Mouse (Mus musculus) hindbrain, embryonic 11.5 days (tissue): ENCODE data around the gene C3. TPM values are rescaled to one million over a fixed set of nuclear protein-coding genes. Genes with fewer than 3 reads are reported as not detected.

Experiments used
- ATAC-seq: fragments of 200-750 bp; cut with Nextera tagmentation; 2 replicates; pipeline ENCODE4 v1.8.0; 2017; ENCODE audit warnings: mild to moderate bottlenecking, moderate TSS enrichment, moderate library complexity; ENCODE audit not compliant: low FRiP score
- DNase-seq: peaks from one replicate; pipeline ENCODE4 v3.0.0-alpha.2; 2015; ENCODE audit warnings: low spot score
- H3K27ac ChIP-seq: fragments of 300-500 bp; sonication (generic); 2 replicates; pipeline ENCODE4 v1.5.1; 2014; ENCODE audit warnings: mild to moderate bottlenecking, low read depth, low read length
- H3K27me3 ChIP-seq: fragments of 300-500 bp; sonication (generic); 2 replicates; pipeline ENCODE4 v1.6.1; 2014; ENCODE audit warnings: mild to moderate bottlenecking, low read length, moderate library complexity, mixed read lengths; ENCODE audit not compliant: control insufficient read depth, insufficient read depth
- H3K36me3 ChIP-seq: fragments of 300-500 bp; sonication (generic); 2 replicates; pipeline ENCODE4 v1.6.1; 2014; ENCODE audit warnings: mild to moderate bottlenecking, low read length, moderate library complexity, mixed read lengths; ENCODE audit not compliant: control insufficient read depth, insufficient read depth
- H3K4me1 ChIP-seq: fragments of 300-500 bp; sonication (generic); replicated peaks from 2 replicates; pipeline ENCODE4 v1.6.1; 2014; ENCODE audit warnings: low read length, mixed read lengths; ENCODE audit not compliant: control insufficient read depth, insufficient read depth
- H3K4me2 ChIP-seq: fragments of 300-500 bp; sonication (generic); replicated peaks from 2 replicates; pipeline ENCODE4 v1.6.1; 2014; ENCODE audit warnings: mild to moderate bottlenecking, low read depth, low read length
- H3K4me3 ChIP-seq: fragments of 300-500 bp; sonication (generic); 2 replicates; pipeline ENCODE4 v1.5.1; 2014; ENCODE audit warnings: low read depth, low read length
- H3K9ac ChIP-seq: fragments of 300-500 bp; sonication (generic); 2 replicates; pipeline ENCODE4 v1.6.1; 2014; ENCODE audit warnings: low read depth, low read length
- H3K9me3 ChIP-seq: fragments of 300-500 bp; sonication (generic); 2 replicates; pipeline ENCODE4 v1.6.1; 2016; ENCODE audit warnings: low read length; ENCODE audit not compliant: control insufficient read depth
- WGBS: fragments of 180-500 bp; shearing (Covaris S2); extraction: QIAGEN DNeasy Blood & Tissue Kit; methylation state at CpG from one replicate; pipeline ENCODE4 v1.1.7; 2014; 5-methylcytosine and 5-hydroxymethylcytosine counted together
- polyA plus RNA-seq: library from polyadenylated mRNA; unstranded; fragments of >200 nt; fragmentation: Nextera tagmentation; extraction: Ambion mirVana; gene quantifications from 2 replicates; pipeline ENCODE4 v1.2.1, GENCODE M21; 2014

C3 gene
- polyA plus RNA-seq, 1 experiment from 2014 or later, result 0.36 TPM

GRCm38 (mm10) chr17:57219167-57219883 is 8.6 kb downstream of the C3 start:
- Histone ChIP-seq H3K9ac (no peak overlapping the region), H3K4me2 (no peak overlapping the region), H3K9me3 (no peaks in the 10 kb centered on the region), H3K4me1 (no peaks in the 10 kb centered on the region), H3K27ac (no peak overlapping the region), H3K4me3 (no peak overlapping the region), H3K27me3 (no peaks in the 10 kb centered on the region), H3K36me3 (no peaks in the 10 kb centered on the region)
- WGBS, result 30% methylated on average over 11 of the region's 11 CpGs
- peak; percentile 80 for DNase-seq
- ATAC-seq, result peak; percentile 15; the same call in 1 of the 2 replicates

GRCm38 (mm10) chr17:57218335-57218900 is 9.5 kb downstream of the C3 start:
- Histone ChIP-seq H3K9me3 (no peaks in the 10 kb centered on the region), H3K27me3 (no peaks in the 10 kb centered on the region), H3K4me1 (no peaks in the 10 kb centered on the region), H3K27ac (no peak overlapping the region), H3K4me2 (no peak overlapping the region), H3K9ac (no peak overlapping the region), H3K4me3 (no peak overlapping the region), H3K36me3 (no peaks in the 10 kb centered on the region)
- ATAC-seq, result no peak
- no peak for DNase-seq
- 77% methylated on average over 12 of the region's 12 CpGs for WGBS

GRCm38 (mm10) chr17:57214676-57215387 is 13.1 kb downstream of the C3 start:
- no peaks in the 10 kb centered on the region for H3K4me1 ChIP-seq
- no peak overlapping the region for H3K4me2 ChIP-seq
- H3K4me3 ChIP-seq, result no peak overlapping the region
- peak; percentile 75 for ATAC-seq
- H3K9me3 ChIP-seq, result no peaks in the 10 kb centered on the region
- peak; percentile 54 for DNase-seq
- no peaks in the 10 kb centered on the region for H3K36me3 ChIP-seq
- no peaks in the 10 kb centered on the region for H3K27me3 ChIP-seq
- H3K27ac ChIP-seq, result no peak overlapping the region
- WGBS, result 50% methylated on average over 13 of the region's 13 CpGs
- H3K9ac ChIP-seq, result no peak overlapping the region

- 66% methylated on average over 9 of the region's 9 CpGs for WGBS
These were observed 16.4 kb downstream of the C3 start for GRCm38 (mm10) chr17:57211501-57211900.

GRCm38 (mm10) chr17:57209330-57209729 is 18.6 kb downstream of the C3 start:
- ATAC-seq (no peak), DNase-seq (no peak)
- Histone ChIP-seq H3K27me3 (no peaks in the 10 kb centered on the region), H3K4me2 (no peak overlapping the region), H3K36me3 (no peaks in the 10 kb centered on the region), H3K9me3 (no peaks in the 10 kb centered on the region), H3K4me3 (no peak overlapping the region), H3K4me1 (no peaks in the 10 kb centered on the region), H3K9ac (no peak overlapping the region), H3K27ac (no peak overlapping the region)
- 91% methylated on average over 4 of the region's 4 CpGs for WGBS

More at GRCm38 (mm10) chr17:57211501-57211900, 16.4 kb downstream of the C3 start:
- no peaks in the 10 kb centered on the region for H3K9me3 ChIP-seq
- H3K4me3 ChIP-seq, result no peak overlapping the region
- H3K27ac ChIP-seq, result no peak overlapping the region
- H3K4me2 ChIP-seq, result no peak overlapping the region
- no peak overlapping the region for H3K9ac ChIP-seq
- ATAC-seq (no peak), DNase-seq (no peak)
- H3K4me1 ChIP-seq, result no peaks in the 10 kb centered on the region
- H3K27me3 ChIP-seq, result no peaks in the 10 kb centered on the region
- H3K36me3 ChIP-seq, result no peaks in the 10 kb centered on the region

GRCm38 (mm10) chr17:57207938-57208337 is 20.0 kb downstream of the C3 start:
- Histone ChIP-seq H3K27ac (no peak overlapping the region), H3K36me3 (no peaks in the 10 kb centered on the region), H3K4me3 (no peak overlapping the region), H3K4me1 (no peaks in the 10 kb centered on the region), H3K27me3 (no peaks in the 10 kb centered on the region), H3K4me2 (no peak overlapping the region), H3K9me3 (no peaks in the 10 kb centered on the region), H3K9ac (no peak overlapping the region)
- WGBS, result 95% methylated on average over 3 of the region's 3 CpGs
- DNase-seq (no peak), ATAC-seq (no peak)

- Histone ChIP-seq H3K9ac (no peak overlapping the region), H3K4me3 (no peak overlapping the region), H3K9me3 (no peaks in the 10 kb centered on the region), H3K4me2 (no peak overlapping the region), H3K36me3 (no peaks in the 10 kb centered on the region), H3K4me1 (no peaks in the 10 kb centered on the region), H3K27ac (no peak overlapping the region), H3K27me3 (no peaks in the 10 kb centered on the region)
- no peak for DNase-seq
- ATAC-seq, result no peak
- WGBS, result 86% methylated on average over 10 of the region's 10 CpGs
These were observed 25.9 kb downstream of the C3 start for GRCm38 (mm10) chr17:57201841-57202724.

GRCm38 (mm10) chr17:57198252-57198651 is 29.7 kb downstream of the C3 start:
- 85% methylated on average over 3 of the region's 3 CpGs for WGBS
- no peaks in the 10 kb centered on the region for H3K4me1 ChIP-seq
- no peaks in the 10 kb centered on the region for H3K27me3 ChIP-seq
- H3K27ac ChIP-seq, result no peak overlapping the region
- no peaks in the 10 kb centered on the region for H3K9me3 ChIP-seq
- no peak overlapping the region for H3K9ac ChIP-seq
- H3K4me2 ChIP-seq, result no peak overlapping the region
- DNase-seq (no peak), ATAC-seq (no peak)
- H3K36me3 ChIP-seq, result no peaks in the 10 kb centered on the region
- no peak overlapping the region for H3K4me3 ChIP-seq
